Mouse (Mus musculus): ENCODE measurements around the gene Sorbs1. TPM values are rescaled to one million over a fixed set of nuclear protein-coding genes. Genes with fewer than 3 reads are reported as not detected.

The Sorbs1 gene
- polyA plus RNA-seq, 1 experiment from 2014 or later = 81.0 TPM

DNA sequence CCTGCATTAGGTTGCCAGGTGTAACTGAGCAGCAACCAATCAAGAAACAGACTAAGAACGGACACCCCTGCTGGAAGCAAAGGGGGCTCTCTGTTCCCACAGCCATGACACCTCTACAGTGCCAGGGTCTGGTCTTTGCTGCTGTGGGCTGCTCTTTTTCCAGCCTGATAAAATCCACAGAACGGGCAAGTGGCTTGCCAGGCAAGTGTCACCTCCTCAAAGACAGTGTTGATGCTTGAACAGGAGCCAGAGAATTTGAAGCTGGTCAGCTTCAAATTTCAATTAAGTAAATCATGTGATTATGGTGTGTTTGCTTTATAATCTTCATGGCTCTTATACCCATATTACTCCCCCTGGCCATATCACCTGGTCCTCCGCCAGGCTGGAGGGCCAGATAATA, 166.7 kb downstream of the Sorbs1 start:
- no peaks in the 10 kb centered on the region for H3K9me3 ChIP-seq
- H3K9ac ChIP-seq = no peak overlapping the region
- H3K4me2 ChIP-seq = no peak overlapping the region
- ATAC-seq (ENCODE audit: insufficient read depth, low FRiP score, low read depth) = no peak
- H3K4me1 ChIP-seq = 0 out of 2 replicates have a peak, but pooled peaks cover 2% of the 10 kb centered on the region
- H3K36me3 ChIP-seq = peaks cover 6% of the 10 kb centered on the region; the same call in 1 of the 2 replicates
- WGBS = 66% methylated on average over 3 of the region's 3 CpGs
- no peak overlapping the region for H3K4me3 ChIP-seq (replicated peaks)
- H3K27me3 ChIP-seq (replicated peaks) = no peaks in the 10 kb centered on the region
- H3K27ac ChIP-seq = peak overlapping the region; percentile 63

DNA sequence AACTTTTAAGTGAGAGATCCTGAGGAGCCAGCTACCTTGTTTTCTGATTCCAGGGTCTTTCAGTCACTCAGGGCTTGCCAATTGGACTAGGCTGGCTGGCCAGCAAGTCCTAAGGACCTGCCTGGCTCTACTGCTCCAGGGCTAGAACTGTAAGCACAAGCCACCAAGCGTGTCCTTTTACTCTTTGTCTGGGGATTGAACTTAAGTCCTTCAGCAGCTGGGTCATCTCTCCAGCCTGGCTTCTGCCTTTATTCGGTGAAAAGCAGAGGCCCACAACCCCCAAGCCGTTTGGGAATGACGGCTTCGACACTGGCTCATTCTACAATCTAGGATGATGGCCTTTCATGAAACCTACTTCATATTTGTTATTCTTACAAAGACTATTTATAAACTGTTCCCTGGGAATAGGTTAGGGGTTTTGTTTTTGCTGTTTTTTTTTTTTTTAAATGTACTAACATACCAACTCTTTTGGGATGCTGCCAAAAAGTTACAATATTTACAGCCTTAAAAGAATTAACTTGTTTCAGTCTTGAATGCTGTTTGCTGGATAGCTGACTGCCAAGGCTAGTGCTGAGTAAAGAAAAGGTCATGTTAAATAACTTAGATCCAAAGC, 167.2 kb downstream of the Sorbs1 start:
- peak overlapping the region; percentile 63 for H3K27ac ChIP-seq
- no peak overlapping the region for H3K4me3 ChIP-seq (replicated peaks)
- H3K4me2 ChIP-seq = no peak overlapping the region
- H3K9ac ChIP-seq = no peak overlapping the region
- WGBS = 44% methylated on average over 5 of the region's 5 CpGs
- peak; percentile 23; the same call in 1 of the 2 replicates for ATAC-seq (ENCODE audit: insufficient read depth, low FRiP score, low read depth)
- H3K27me3 ChIP-seq (replicated peaks) = no peaks in the 10 kb centered on the region
- peaks cover 3% of the 10 kb centered on the region; the same call in 1 of the 2 replicates for H3K36me3 ChIP-seq
- no peaks in the 10 kb centered on the region for H3K9me3 ChIP-seq
- 0 out of 2 replicates have a peak, but pooled peaks cover 2% of the 10 kb centered on the region for H3K4me1 ChIP-seq

DNA sequence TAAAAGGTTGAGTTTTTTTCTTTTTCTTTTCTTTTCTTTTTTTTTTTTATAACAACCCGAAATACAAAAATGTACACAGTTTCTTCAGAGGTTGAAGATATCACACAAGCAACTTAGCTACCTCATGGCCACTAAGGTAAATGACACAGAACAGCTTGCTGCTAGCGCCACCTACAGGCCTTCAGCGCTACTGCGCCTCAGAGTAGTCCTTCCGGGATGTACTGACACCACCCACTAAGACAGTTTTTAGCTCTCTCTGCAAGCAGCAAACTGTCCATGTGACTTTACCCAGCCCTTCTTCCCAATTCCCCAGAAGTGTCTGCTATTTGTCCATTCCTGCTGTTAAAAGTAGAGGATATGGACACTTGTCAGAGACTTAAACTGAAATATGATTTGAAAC, 167.9 kb downstream of the Sorbs1 start:
- Histone ChIP-seq H3K9ac (no peak overlapping the region), H3K4me3 (replicated peaks) (no peak overlapping the region), H3K36me3 (peaks cover 3% of the 10 kb centered on the region; the same call in 1 of the 2 replicates), H3K4me1 (0 out of 2 replicates have a peak, but pooled peaks cover 2% of the 10 kb centered on the region), H3K27ac (peak overlapping the region; percentile 61; the same call in 1 of the 2 replicates), H3K4me2 (no peak overlapping the region), H3K27me3 (replicated peaks) (no peaks in the 10 kb centered on the region), H3K9me3 (no peaks in the 10 kb centered on the region)
- 17% methylated on average over 5 of the region's 5 CpGs for WGBS
- no peak for ATAC-seq (ENCODE audit: insufficient read depth, low FRiP score, low read depth)

DNA sequence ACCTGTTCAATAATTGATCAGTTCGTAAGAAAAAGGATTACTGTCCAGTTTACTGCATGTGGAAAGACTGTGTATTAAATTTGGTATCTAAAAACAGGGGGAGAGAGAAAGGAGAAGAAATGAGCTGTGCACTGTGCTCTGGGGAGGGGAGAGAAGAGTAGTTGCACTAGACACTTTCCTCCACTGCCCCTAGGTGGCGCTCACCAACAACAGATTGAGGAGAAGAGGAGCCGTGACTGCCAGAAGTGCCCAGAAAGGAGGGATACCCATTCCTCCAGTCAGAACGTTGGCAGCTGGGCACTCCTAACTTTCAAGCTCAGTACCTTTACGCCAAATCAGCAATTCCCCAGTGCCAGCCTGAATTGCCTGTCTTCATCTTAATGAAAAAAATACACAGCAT, 170.6 kb downstream of the Sorbs1 start:
- ATAC-seq (ENCODE audit: insufficient read depth, low FRiP score, low read depth) = no peak; the same call in 1 of the 2 replicates
- Histone ChIP-seq H3K9ac (no peak overlapping the region), H3K4me2 (no peak overlapping the region), H3K4me1 (0 out of 2 replicates have a peak, but pooled peaks cover 2% of the 10 kb centered on the region), H3K9me3 (no peaks in the 10 kb centered on the region), H3K27ac (no peak overlapping the region), H3K27me3 (replicated peaks) (no peaks in the 10 kb centered on the region), H3K4me3 (replicated peaks) (no peak overlapping the region), H3K36me3 (no peaks in the 10 kb centered on the region)
- 7% methylated on average over 5 of the region's 5 CpGs for WGBS

DNA sequence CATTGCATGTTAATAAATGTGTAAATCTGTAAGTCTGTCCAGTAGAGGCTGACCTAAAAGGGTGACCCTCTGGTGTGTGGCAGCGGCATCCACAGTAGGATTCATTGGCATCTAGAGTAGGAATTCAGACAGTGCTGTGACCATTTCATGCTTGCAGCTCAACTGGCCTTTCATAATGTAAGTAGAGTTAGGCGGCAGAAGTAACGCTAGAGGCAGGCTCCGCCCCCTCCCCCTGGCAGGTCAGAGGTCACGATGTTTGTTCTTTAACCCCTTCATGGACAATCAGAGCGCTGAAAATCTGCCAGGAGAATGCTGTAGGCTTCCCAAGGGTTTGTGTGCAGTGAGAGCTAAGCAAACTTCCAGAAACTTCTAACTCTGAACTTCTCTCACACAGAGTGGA, 172.4 kb downstream of the Sorbs1 start:
- 0 out of 2 replicates have a peak, but pooled peaks cover 2% of the 10 kb centered on the region for H3K4me1 ChIP-seq
- no peak for ATAC-seq (ENCODE audit: insufficient read depth, low FRiP score, low read depth)
- no peak overlapping the region for H3K27ac ChIP-seq
- no peak overlapping the region for H3K9ac ChIP-seq
- 22% methylated on average over 6 of the region's 6 CpGs for WGBS
- H3K4me3 ChIP-seq (replicated peaks) = no peak overlapping the region
- no peaks in the 10 kb centered on the region for H3K27me3 ChIP-seq (replicated peaks)
- H3K4me2 ChIP-seq = no peak overlapping the region
- H3K36me3 ChIP-seq = no peaks in the 10 kb centered on the region
- no peaks in the 10 kb centered on the region for H3K9me3 ChIP-seq

DNA sequence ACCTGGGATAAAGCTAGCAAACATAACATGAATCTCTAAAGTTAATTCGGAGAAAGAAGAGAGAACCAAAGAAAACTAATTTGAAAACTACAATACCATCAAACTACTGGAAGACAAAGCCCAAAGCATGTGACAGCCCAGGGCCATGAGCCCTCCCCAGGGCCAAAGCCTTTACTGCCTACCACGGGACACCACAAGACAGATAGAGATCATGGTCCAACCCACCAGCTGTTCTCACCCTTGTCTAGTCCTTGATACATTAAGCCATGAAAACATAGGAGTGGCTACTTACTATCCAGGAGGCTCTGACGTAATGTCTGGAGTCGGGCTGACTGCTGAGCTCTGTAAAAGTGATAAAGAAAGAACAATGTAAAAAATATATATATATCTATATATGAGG, 176.9 kb downstream of the Sorbs1 start:
- H3K4me3 ChIP-seq (replicated peaks) = no peak overlapping the region
- WGBS = 71% methylated on average over 4 of the region's 4 CpGs
- ATAC-seq (ENCODE audit: insufficient read depth, low FRiP score, low read depth) = no peak
- no peak overlapping the region for H3K9ac ChIP-seq
- H3K27ac ChIP-seq = no peak overlapping the region
- H3K9me3 ChIP-seq = no peaks in the 10 kb centered on the region
- H3K4me1 ChIP-seq = peaks cover 3% of the 10 kb centered on the region; the same call in 1 of the 2 replicates
- no peaks in the 10 kb centered on the region for H3K27me3 ChIP-seq (replicated peaks)
- no peak overlapping the region for H3K4me2 ChIP-seq
- no peaks in the 10 kb centered on the region for H3K36me3 ChIP-seq

DNA sequence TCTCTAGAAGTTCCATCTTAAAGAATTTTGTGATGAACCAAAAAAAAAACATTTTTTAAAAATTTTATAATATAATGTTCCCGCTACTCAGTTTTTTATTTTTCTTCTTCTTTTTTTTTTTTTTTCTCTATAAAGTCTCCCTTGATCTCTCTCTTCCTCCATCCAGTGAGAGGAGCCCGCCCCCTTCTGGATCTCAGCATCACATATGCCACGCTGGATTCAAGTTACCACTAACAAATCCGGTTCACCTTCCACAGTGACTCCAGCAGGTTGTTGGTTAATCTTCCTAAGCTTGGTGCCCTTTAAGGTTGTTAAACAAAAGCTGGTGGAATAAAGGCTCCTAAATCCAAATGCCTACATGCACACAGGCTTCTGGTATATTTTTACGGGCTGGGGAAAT, 179.7 kb downstream of the Sorbs1 start:
- ATAC-seq (ENCODE audit: insufficient read depth, low FRiP score, low read depth) = no peak
- H3K4me2 ChIP-seq = no peak overlapping the region
- H3K9me3 ChIP-seq = no peaks in the 10 kb centered on the region
- no peaks in the 10 kb centered on the region for H3K36me3 ChIP-seq
- H3K4me1 ChIP-seq = peaks cover 4% of the 10 kb centered on the region; the same call in 1 of the 2 replicates
- WGBS = 51% methylated on average over 5 of the region's 5 CpGs
- no peaks in the 10 kb centered on the region for H3K27me3 ChIP-seq (replicated peaks)
- no peak overlapping the region for H3K4me3 ChIP-seq (replicated peaks)
- no peak overlapping the region for H3K27ac ChIP-seq
- no peak overlapping the region for H3K9ac ChIP-seq

DNA sequence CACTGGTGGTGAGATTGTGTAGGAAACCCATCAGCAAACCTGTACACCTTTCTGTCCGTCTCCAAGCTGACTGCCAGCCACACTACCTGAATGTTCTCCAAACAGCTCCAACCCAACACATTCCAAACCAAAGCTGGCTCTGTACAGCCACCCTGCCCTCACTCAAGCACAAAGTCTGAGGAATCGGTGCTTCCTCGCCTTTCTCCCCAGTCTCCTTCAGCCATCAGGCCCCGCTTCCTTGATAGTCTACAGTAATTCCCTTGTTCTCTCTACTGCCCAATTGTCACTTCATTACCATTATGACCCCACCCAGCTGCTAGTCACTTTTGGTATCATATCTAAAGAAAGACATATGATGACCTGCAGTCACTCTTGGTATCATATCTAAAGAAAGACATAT, 180.5 kb downstream of the Sorbs1 start:
- 84% methylated on average over 4 of the region's 4 CpGs for WGBS
- Histone ChIP-seq H3K4me2 (no peak overlapping the region), H3K4me1 (peaks cover 4% of the 10 kb centered on the region; the same call in 1 of the 2 replicates)

DNA sequence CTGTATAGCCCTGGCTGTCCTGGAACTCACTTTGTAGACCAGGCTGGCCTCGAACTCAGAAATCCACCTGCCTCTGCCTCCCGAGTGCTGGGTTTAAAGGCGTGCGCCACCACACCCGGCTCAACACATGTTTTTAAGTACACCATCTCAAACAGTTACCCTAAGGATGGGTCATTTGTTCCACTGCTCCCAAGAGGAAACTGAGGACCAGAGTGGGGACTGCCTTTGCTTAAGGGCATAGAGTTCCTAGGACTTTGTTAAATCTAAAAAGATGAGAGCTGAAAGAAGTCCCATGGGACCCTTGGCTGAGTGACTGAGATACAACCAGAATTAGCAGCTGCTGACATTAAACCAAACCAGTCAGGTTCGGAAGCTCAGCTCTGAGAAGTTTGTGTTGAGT, 181.3 kb downstream of the Sorbs1 start:
- no peak overlapping the region for H3K9ac ChIP-seq
- H3K9me3 ChIP-seq = no peaks in the 10 kb centered on the region
- no peaks in the 10 kb centered on the region for H3K36me3 ChIP-seq
- no peak overlapping the region for H3K4me3 ChIP-seq (replicated peaks)
- H3K4me2 ChIP-seq = no peak overlapping the region
- no peak for ATAC-seq (ENCODE audit: insufficient read depth, low FRiP score, low read depth)
- peaks cover 4% of the 10 kb centered on the region; the same call in 1 of the 2 replicates for H3K4me1 ChIP-seq
- H3K27ac ChIP-seq = no peak overlapping the region
- H3K27me3 ChIP-seq (replicated peaks) = no peaks in the 10 kb centered on the region
- 75% methylated on average over 6 of the region's 6 CpGs for WGBS

More for the DNA sequence above, 180.5 kb downstream of the Sorbs1 start:
- Histone ChIP-seq H3K36me3 (no peaks in the 10 kb centered on the region), H3K27ac (no peak overlapping the region), H3K27me3 (replicated peaks) (no peaks in the 10 kb centered on the region), H3K4me3 (replicated peaks) (no peak overlapping the region), H3K9ac (no peak overlapping the region), H3K9me3 (no peaks in the 10 kb centered on the region)
- ATAC-seq (ENCODE audit: insufficient read depth, low FRiP score, low read depth) = no peak

DNA sequence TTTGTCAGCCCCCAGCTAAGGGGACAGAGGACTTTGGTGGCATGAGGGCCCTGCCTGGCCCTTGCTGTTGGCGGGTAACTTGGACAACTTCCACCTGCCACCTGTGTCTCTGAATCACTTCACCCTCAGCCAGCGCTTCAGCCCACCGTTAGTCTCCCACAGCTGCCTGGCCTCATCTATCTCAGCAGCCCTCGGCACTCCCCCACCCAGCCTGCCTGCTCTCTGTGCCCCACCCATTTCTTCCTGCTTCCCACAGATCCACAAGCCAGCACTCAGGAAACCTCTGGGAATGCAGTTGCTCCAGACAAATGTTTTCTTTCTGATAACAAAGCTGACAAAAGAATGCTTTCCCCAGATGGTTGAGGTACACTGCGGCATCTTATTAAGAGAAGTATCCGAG, 181.7 kb downstream of the Sorbs1 start:
- Histone ChIP-seq H3K27me3 (replicated peaks) (no peaks in the 10 kb centered on the region), H3K4me2 (no peak overlapping the region), H3K4me1 (peaks cover 4% of the 10 kb centered on the region; the same call in 1 of the 2 replicates), H3K27ac (no peak overlapping the region), H3K9me3 (no peaks in the 10 kb centered on the region), H3K36me3 (no peaks in the 10 kb centered on the region), H3K4me3 (replicated peaks) (no peak overlapping the region), H3K9ac (no peak overlapping the region)
- WGBS = 23% methylated on average over 6 of the region's 6 CpGs
- no peak for ATAC-seq (ENCODE audit: insufficient read depth, low FRiP score, low read depth)

DNA sequence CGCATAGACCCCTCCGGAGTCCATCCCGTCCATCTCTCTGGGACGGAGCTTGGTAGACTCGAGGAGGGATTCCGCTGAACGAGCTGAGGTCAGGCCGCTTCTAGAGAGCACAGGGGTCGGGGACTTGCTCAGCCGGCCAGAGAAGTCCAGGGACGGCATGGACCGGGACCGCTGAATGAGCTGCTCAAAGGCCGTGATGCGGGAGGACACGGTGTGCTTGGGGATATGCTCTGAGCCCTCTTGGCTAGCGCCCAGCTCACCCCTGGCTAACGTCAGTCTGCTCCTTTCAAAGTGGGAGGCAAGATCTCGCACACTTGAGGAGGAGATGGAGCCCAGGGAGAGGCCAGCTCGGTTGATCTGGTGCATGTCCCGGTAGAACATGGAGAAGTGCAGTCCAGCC, 187.5 kb downstream of the Sorbs1 start:
- Histone ChIP-seq H3K27ac (no peak overlapping the region), H3K4me3 (replicated peaks) (no peak overlapping the region), H3K4me1 (no peaks in the 10 kb centered on the region), H3K36me3 (peaks cover 9% of the 10 kb centered on the region; the same call in 1 of the 2 replicates), H3K4me2 (no peak overlapping the region), H3K9ac (no peak overlapping the region), H3K9me3 (no peaks in the 10 kb centered on the region), H3K27me3 (replicated peaks) (no peaks in the 10 kb centered on the region)
- no peak for ATAC-seq (ENCODE audit: insufficient read depth, low FRiP score, low read depth)
- whole genome bisulfite sequencing = 92% methylated on average over 21 of the region's 21 CpGs

DNA sequence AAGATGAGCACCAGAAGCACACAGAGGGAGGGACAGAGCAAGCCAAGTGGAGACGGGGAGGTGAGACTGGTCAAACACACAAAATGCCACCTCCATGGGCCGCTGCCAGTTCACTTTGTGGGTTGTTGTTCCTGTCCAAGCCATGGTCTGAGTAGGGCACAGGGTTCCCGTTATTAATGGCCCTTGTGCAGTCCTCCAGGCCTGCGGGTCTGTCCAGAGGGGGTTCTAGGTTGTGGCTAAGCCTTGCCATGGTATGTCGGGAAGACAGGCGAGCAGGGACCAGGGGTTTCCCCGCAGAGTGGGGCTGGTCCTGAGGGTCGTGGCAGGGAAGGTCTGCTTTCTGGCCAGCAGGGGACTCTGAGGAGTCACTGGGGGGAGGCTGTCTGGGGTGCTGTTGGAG, 188.2 kb downstream of the Sorbs1 start:
- ATAC-seq (ENCODE audit: insufficient read depth, low FRiP score, low read depth) = no peak
- 88% methylated on average over 8 of the region's 8 CpGs for WGBS

More for the DNA sequence above, 188.2 kb downstream of the Sorbs1 start:
- no peak overlapping the region for H3K4me2 ChIP-seq
- H3K4me1 ChIP-seq = no peaks in the 10 kb centered on the region
- H3K27ac ChIP-seq = no peak overlapping the region
- H3K36me3 ChIP-seq = peaks cover 9% of the 10 kb centered on the region; the same call in 1 of the 2 replicates
- no peaks in the 10 kb centered on the region for H3K27me3 ChIP-seq (replicated peaks)
- H3K9me3 ChIP-seq = no peaks in the 10 kb centered on the region
- no peak overlapping the region for H3K9ac ChIP-seq
- no peak overlapping the region for H3K4me3 ChIP-seq (replicated peaks)
